Mouse (Mus musculus) right cerebral cortex, postnatal 4 days (tissue): Measurements from ENCODE around the gene P4ha1.
"Not testable (repeated sequence)": the region's sequence is repeated elsewhere in the genome, so short reads cannot be mapped to it uniquely, and the experiment has no call there.

Source experiments
- DNase-seq: peaks from one replicate; pipeline ENCODE4 v3.0.0-alpha.2; 2022

P4ha1 gene

DNA sequence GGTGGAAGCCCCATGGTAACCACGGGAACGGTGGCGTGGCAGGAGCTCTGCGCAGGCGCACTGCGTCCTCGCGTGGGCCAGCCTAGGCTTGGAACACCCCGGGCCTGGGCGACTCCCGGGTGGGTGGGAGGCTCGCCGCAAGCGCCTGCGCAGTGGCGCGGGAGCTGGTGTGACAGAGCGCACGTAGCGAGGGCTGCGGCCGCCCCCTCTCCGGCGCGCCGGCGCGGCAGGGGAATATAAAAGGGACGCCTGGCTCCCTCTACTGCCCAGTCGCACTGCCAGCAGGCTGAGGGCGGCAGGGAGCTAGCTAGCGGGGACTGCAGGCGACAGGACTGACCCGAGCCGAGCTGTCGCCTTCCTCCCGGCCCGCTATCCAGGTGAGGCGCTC is at the start of gene P4ha1:
P4ha1 (plus strand) TSS at position 197 of the 388 bp plus-strand sequence.
- peak; percentile 99 for DNase-seq

DNA sequence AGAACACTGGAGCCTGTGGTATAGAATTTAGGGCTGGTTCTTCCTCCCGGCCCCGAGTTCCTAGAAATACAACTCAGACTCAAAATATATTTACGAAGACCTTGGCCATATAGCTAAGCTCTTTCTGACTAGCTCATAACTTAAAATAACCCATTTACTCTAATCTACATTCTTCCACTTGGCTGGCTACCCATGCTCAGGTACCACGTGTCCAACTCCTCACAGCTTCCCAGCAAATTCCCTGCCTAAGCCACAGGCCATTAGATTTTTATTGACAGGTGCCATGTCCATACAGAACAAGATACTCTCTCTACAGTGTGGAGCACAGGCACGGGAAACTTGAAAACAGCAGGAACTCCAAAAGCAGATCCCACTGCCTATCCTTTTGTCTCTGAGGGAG is 47.4 kb upstream of the P4ha1 start:
- DNase-seq: no peak

DNA sequence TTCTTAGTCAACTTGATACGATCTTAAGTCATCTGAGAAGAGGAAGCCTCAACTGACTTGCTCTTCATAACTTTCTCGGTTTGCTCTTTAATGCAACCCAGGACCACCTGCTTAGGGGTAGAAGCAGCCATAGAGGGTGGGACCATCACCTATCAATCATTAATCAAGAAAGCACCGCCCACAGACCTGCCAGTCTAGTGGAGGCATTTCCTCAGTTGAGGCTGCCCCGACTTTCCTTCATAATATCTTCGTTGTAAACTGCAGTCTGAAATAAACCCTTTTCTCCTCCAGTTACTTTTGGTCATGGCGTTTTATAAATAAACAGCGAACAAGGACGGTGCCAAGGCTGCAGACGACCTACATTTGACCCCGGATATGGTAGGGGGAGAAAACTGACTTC is 46.0 kb upstream of the P4ha1 start:
- DNase-seq: no peak

DNA sequence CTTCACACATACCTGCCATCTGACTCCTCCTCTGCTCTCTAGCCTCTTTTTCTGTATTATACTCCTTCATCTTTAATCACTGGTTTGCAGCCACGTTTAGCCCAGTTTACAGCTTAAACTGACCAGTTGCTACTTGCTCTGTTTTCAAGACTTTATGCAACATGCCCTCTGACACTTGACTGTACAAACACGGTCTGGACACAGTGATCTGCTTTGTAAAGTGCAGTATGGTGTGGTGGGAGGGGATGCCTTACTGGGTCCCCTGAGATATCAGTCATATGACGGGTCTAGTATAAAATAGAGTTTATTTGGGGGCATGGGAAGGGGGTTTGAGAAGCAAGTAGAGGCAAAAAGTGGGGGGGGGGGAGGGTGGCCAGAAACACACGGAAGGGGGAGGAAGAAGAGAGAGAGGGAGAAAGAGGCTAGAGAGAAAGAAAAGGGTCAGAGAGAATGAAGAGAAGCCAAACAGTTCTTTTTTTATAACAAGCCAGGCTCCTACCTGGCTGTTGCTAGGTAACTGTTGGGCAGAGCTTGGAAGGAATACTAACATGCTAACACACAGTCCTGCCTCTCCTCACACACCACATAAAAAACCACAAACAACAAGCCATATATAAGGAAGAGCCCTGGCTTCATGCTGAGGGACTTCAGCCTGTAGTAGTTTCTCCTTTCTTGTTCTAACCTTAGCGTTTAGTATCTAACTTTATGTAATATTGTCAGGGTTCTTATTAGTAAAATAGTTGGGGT is 45.2 kb upstream of the P4ha1 start:
- no peak for DNase-seq

DNA sequence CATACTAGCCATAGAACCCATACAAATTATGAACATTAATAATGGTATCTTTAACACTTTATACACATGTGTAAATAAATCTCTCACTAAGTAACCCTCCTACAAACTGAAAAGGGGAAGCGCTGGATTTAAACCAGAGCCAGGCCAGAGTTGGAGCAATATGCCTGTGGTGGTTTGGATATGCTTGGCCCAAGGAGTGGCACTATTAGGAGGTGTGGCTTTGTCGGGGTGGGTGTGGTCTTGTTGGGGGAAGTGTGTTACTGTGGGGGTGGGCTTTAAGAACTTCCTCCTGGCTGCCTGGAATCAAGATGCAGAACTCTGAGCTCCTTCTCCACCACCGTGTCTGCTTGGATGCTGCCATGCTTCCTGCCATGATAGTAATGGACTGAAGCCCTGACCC is 39.9 kb upstream of the P4ha1 start:
- no peak for DNase-seq

DNA sequence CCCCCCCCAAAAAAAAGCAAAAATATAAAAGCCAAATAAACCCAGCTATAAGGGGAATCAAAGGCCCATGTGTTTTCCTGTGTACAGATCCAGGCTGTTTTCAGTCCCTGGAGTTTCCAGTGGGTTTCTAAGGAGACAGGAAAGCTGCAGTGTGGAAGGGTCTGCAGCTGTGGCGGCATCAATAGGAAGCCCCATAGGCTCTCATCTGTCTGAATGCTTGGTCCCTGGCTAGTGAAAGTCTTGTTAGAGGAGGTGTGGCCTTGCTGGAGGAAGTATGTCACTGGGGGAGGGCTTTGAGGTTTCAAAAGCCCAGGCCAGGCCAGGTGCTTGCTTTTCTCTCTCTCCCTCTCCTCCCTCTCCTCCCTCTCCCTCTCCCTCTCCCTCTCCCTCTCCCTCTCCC is 39.3 kb upstream of the P4ha1 start:
- no peak for DNase-seq

DNA sequence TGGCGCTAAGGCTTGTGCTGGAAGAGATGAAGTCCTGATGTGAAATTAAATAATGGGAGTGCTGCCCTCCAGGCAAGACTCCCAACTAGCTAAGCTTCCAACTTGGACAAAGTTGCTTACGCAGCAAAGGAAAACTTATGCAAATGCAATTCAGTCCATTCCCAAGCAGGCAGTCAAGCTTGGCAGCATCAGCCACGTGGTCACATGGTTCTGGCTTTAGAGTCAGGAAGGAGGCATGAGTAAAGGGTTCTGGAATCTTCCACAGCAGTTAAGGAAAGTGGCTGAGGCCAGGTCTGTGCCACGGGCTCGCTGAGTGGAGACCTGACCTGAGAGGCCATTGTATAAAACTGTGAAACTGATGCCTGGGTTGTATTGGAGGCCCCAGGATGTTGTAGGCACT is 37.6 kb upstream of the P4ha1 start:
- DNase-seq: no peak

DNA sequence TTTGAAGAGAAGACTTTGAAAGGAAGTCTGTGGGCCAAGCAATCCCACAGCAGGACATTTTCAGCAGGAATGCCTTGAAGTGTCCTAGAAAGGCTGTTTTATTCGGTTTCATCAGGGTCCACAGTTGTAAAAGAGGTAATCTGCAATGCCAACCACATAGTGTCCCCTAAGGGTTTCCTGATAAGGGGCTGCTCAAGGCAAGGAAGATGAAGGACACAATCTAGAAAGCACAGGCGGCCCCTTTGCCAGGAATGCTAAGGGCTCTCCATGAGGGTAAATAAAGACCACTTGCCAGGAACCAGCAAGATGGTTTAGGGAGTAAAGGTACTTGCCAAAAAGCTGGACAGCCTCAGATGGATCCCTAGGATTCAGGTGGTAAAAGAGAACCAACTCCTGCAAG is 35.8 kb upstream of the P4ha1 start:
- no peak for DNase-seq

DNA sequence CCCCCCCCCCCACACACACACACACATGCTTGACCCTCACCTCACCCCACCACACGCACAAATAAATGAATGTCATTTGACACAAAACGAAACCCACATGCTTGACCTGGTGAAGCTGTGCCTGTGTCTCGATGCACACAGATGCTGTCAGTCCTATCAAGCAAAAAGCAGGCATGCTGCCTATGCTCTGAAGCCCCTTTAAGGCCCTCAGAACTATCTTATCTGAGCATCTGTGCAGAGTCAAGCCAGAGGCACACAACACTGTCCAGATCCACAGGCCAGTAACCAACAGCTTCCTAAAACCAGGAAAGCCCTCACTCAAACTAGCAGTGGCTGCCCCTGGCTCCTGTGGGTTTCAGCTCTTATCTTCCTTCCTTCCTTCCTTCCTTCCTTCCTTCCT is 35.4 kb upstream of the P4ha1 start:
- DNase-seq: no peak

DNA sequence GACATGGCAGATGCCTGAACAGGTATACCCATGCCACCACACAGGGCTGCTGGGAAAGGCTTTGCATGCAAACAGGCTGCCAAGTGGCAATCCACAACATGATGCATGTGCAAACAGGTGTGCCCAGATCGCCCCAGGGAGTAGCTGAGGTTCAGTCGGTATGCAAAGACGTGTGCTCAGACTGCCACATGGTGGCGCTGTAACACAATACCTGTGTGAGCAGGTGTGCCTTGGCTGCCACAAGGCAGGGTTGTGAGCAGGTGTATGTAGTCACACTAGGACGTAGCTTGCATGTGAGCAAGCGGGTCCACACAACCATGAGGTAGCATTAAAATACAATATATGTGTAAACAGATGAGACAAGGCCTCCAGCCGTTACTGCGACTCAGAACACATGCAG is 34.0 kb upstream of the P4ha1 start:
- DNase-seq: no peak

DNA sequence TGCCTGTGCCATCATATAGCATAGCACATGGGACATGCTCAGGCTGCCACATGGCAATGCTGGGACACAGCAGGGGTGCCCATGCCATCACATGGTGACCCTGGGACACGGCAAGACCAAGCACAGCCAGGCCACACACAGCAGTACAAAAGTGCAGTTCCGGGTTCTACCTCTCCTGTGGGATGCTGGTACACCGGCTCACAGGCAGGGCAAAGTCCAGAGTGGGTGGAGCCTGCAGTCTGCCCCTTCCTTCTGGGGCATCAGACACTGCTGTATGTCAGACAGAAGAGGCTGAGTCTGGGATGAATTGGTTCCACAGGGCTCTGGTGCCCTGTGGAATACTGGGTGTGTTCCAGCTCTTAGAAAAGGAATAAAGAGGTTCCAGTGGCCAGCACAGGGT is 31.6 kb upstream of the P4ha1 start:
- no peak for DNase-seq

DNA sequence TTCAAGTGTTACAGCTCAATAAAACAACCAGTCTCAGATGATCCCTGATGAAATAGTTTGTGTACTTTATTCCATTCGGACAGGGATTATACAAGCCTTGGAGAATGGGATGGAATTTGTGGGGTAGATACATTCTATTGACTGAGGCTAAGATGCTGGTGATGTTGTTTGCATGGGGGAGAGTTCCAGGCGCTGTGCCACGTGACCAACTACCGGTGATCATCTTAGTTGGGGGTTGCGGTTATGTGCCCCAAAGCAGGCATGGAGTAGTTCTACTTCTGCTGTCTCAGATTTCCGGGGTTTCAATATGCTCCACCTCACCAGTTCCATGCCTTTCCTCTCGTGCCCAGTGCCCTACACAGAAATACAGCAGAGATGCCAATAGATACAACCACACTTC is 31.0 kb upstream of the P4ha1 start:
- DNase-seq: no peak

DNA sequence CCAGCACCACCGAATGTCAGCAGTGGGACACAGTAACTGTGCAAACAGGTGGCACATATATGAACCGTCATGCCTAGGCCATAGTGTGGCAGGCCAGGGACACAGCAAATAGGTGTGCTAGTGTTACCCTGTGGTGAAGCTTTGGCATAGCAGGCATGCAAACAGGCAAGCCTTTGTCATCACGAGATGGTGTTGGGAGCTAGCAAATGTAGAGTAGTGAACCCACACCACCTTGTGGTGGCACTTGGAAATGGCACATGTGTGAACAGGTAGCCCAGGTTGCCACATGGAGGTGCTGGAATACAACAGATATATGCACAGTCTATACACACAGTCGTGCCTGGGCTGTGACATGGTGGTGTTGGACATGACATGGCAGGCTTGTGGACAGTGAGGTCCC is 30.5 kb upstream of the P4ha1 start:
- peak; percentile 78 for DNase-seq

DNA sequence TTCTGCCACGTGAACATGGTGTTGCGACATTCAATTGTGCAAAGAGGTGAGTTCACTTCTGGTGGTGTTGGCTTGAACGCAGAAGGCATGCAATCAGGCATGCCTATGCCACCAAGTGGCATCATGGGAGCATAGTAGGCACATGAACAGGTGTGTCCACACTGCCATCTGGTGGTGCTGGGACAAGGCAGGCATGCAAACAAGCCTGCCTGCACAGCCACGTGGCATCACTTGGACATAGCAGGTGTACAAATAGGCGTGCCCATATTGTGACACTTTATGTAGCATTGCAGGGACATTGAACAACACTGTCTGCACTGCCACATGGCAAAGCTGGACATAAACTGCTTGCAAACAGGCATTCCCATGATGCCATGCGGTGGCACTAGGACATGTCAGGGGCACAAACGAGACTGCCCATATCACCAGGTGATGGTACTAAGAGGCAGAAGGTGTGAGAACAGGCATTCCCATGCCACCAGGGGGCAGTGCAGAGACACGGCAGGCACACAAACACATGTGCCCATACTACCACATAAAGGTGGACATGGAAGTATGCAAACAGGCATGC is 27.8 kb upstream of the P4ha1 start:
- DNase-seq: peak; percentile 76

DNA sequence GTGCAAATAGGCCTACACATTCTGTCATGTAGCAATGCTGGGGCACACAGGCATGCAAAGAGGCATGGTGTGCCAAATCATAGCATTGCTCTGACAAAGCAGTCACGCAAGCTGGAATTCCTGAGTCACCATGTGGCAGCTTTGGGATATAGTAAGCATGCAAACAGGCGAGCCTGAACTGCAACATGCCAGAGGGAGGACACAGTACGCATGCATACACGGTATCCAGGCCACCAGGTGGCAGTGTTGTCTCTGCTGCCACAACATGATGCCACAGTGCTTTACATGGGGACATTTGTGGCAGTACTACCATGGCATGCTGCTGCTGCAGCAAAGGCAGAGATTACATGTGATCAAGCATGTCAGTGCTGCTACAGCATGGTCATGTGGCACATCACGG is 26.8 kb upstream of the P4ha1 start:
- peak; percentile 89 for DNase-seq

DNA sequence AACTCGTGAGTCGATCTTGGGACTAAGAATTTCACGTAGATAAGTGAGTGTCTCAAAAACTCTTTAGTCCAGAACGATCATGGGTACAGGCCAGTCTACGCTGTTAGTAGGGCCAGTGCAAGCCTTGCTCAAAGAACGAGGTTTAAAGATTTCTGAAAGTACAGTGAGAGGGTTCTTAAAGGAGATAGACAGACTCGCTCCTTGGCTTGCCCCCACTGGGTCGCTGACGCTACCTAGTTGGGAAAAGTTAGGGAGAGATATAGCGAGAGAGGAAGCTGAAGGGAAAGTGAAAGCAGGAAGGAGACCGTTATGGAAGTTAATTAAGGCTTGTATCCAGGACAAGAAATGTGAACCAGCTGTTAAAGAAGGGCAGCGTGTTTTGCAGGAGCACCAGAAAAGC is 20.4 kb upstream of the P4ha1 start:
- DNase-seq: not testable (repeated sequence)

DNA sequence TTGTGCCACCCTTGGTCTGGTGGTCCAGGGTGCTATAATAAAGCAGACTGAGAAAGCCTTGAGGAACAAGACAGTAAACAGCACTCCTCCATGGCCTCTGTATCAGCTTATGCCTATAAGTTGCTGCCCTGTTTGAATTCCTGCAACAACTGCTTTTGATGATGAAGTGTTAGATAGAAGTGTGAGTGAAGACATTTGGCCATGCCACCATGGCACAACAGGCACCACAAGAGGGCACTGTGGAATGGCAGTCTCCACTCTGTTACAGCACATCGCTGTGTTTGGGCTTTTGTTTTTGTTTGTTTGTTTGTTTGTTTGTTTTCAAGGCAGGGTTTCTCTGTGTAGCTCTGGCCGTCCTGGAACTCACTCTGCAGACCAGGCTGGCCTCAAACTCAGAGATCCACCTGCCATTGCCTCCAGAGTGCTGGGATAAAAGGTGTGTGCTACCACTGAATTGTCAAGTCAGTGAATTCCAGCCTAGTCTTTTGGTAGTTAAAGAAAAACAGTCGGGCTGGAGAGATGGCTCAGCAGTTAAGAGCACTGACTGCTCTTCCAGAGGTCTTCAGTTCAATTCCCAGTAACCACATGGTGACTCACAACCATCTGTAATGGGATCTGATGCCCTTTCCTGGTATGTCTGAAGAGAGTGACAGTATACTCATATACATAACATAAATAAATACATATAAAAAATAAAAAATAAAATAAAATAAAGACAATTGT is 13.9 kb upstream of the P4ha1 start:
- DNase-seq: peak; percentile 64

DNA sequence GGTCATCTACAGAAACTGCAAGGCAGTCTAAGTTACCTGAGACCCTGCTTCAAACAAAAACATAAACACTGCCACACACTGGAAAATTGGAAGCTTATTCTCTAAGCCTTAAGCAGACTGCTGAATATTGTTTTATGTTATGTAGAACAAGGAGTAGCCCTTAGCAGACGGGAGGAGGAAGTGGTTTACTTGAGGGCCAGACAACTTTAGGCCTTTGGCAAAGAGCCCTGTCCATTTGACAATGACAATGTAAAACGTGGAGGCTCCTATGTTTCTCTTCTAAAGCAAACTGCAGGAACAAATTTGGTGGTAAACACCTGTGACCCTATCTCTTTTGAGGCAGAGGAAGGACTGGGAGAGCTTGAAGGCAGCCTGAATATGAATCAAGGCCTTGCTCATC is 13.0 kb upstream of the P4ha1 start:
- no peak for DNase-seq

DNA sequence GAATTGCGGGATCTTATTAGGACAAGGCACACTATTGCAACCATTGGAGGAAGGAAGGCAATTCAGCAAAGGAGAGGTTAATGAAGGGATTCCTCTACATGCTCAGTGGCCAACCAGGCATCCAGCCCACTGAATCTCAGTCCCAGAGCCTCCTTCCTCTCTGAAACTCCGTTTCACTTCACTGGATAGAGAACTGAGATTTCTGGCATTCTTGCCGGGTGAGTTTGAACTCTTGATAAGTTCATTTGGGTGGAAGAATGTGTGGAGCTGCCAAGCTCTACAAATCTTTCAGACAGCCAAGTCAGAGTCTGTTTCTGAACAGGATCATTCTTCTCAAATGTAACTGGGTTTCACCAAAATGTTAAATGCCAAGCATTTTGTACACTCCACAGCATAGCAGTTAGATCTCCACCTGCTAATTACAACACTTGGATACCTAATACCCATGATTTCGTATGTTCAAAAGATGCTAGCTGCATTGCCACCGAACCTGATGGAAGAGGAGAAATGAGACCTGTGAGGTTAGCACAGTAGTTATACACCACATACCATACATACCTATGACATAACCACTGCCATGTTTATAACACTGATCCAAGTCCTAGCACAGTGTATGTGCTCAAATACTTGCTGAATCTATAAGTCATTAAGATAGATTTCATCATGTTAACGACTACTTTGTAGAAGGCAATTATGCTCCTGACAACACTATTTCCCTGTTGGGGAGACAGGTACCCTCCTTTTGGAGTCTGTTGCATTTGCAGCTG is 12.2 kb upstream of the P4ha1 start:
- no peak for DNase-seq

DNA sequence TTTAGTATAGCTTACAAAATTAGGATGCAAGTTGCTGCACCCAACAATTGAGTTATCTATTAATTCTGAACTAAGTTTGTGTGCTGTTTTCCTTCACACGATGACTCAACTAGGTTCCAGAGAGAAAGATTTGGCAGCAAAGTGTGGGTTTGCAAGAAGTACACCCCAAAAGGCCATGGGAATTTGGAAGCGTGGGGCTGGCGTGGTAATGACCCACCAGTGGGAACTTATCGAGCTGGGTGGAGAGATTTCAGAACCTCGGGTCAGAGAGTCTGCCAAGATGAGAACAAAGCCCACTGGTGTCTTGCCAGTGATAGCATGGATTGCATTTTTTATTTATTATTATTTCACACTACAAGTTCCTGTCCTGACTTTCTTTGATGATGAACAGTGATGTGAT is 11.2 kb upstream of the P4ha1 start:
- DNase-seq: no peak

DNA sequence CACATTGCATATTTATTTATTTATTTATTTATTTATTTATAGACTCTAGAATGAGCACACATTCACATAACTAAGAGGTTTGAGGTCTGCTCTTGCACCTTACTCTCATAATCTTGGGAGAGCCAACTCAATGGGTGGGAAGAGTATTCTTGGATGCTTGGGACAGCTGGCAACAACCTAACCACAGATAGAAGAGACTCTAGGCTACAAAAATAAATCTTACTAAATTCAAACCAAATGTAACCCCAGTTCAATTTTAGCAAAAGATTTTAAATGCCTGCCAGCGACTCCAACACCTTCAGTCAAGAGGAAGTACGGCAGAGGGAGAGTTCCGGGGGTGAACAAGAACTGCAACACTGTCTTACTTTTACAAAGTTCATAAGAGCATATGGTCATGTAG is 2.0 kb upstream of the P4ha1 start:
- DNase-seq: no peak

DNA sequence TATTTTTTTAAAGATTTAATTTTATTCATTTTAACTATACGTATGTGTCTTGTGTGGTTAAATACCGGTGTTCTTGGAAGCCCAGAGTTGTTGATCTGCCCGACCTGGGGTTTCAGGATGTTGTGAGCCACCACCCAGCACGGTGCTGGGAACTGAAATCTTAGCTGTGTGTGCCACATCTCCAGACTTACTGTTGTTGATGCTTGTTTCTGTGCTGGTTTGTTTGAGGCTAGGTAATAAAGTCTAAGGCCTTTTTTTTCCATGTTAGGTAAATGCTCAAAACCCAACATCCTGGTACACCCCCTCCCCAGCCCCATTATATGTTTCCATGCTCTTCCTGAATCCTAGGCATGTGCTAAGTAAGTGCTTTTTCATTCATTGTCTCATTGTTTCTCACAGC is 825 bp upstream of the P4ha1 start:
- no peak for DNase-seq

DNA sequence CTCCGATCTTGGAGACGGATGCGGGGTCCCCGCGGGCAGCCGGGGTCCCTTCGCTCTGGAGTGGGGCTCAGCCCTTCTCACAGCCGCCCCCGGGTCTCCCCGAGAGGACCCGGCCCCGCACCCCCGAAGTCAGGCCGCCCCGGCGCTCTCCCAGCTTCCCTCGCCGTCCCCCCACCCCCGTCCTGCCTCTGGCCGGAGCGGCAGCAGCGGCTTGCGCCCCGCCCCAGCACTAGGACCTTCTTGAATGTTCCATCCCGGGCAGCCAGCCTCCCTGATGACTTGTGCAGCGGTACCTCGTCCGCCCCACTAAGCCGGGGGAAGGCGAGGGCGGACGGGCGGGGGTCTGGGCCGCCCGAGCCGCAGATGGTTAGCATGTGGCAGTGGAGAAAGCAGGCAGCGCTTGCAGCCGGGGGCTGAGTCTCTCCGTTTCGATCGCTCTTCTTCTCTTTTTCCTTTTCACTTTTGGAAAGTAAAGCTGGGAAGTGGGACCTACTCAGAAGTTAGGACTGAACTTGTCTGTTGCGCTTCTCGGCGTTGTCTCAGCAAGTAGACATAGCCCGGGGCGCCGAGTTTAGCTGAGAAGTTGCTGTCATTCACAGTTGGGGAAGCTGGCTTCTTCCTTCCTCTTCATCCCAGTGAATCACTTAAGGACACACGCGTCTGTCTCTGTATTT is 529 bp downstream of the P4ha1 start:
- DNase-seq: no peak
